Mouse (Mus musculus) forebrain, postnatal 0 days (tissue): ENCODE data around the gene Smoc1. TPM values are rescaled to one million over a fixed set of nuclear protein-coding genes. Genes with fewer than 3 reads are reported as not detected.

Experiments
- ATAC-seq: fragments of 200-750 bp; cut with Nextera tagmentation; 2 replicates; pipeline ENCODE4 v1.8.0; 2017; ENCODE audit warnings: mild to moderate bottlenecking, moderate library complexity
- DNase-seq: peaks from one replicate; pipeline ENCODE4 v3.0.0-alpha.2; 2015
- H3K27ac ChIP-seq: fragments of 300-500 bp; sonication (generic); 2 replicates; pipeline ENCODE4 v1.5.1; 2014; ENCODE audit warnings: low read depth, mild to moderate bottlenecking, antibody characterized with exemption, low read length, moderate library complexity, mixed read lengths
- H3K27me3 ChIP-seq: fragments of 300-500 bp; sonication (generic); 2 replicates; pipeline ENCODE4 v1.6.1; 2014; ENCODE audit warnings: mild to moderate bottlenecking, low read length, mixed read lengths; ENCODE audit not compliant: insufficient read depth
- H3K36me3 ChIP-seq: fragments of 300-500 bp; sonication (generic); 2 replicates; pipeline ENCODE4 v1.6.1; 2014; ENCODE audit warnings: mild to moderate bottlenecking, moderate library complexity; ENCODE audit not compliant: insufficient read depth
- H3K4me1 ChIP-seq: fragments of 300-500 bp; sonication (generic); 2 replicates; pipeline ENCODE4 v1.6.1; 2014; ENCODE audit warnings: antibody characterized with exemption; ENCODE audit not compliant: insufficient read depth
- H3K4me2 ChIP-seq: fragments of 300-500 bp; sonication (generic); 2 replicates; pipeline ENCODE4 v1.6.1; 2014; ENCODE audit warnings: low read depth, mild to moderate bottlenecking, moderate library complexity
- H3K4me3 ChIP-seq: fragments of 300-500 bp; sonication (generic); 2 replicates; pipeline ENCODE4 v1.5.1; 2014; ENCODE audit warnings: low read depth, low read length, mixed read lengths
- H3K9ac ChIP-seq: fragments of 300-500 bp; sonication (generic); 2 replicates; pipeline ENCODE4 v1.6.1; 2014; ENCODE audit warnings: mild to moderate bottlenecking
- H3K9me3 ChIP-seq: fragments of 300-500 bp; sonication (generic); 2 replicates; pipeline ENCODE4 v1.6.1; 2016; ENCODE audit warnings: low read length
- CTCF ChIP-seq: sonication (generic); IDR thresholded peaks from 2 replicates; pipeline ENCODE4 v1.5.1; 2016; ENCODE audit warnings: antibody characterized with exemption, control low read depth, low read depth
- WGBS: fragments of 180-500 bp; shearing (Covaris S2); extraction: QIAGEN DNeasy Blood & Tissue Kit; methylation state at CpG from one replicate; pipeline ENCODE4 v1.1.7; 2014; 5-methylcytosine and 5-hydroxymethylcytosine counted together
- polyA plus RNA-seq: library from polyadenylated mRNA; unstranded; fragments of >200 nt; fragmentation: Nextera tagmentation; extraction: Ambion mirVana; gene quantifications from 2 replicates; pipeline ENCODE4 v1.2.1, GENCODE M21; 2015
- total RNA-seq: library from RNA; depleted of rRNA; stranded (reverse); fragments of >200 nt; gene quantifications from 2 replicates; pipeline ENCODE4 v1.2.3, GENCODE M21; 2014

Smoc1 gene
- total and polyA plus RNA-seq, 2 experiments from 2014 or later = 12.3 to 16.9 TPM

DNA sequence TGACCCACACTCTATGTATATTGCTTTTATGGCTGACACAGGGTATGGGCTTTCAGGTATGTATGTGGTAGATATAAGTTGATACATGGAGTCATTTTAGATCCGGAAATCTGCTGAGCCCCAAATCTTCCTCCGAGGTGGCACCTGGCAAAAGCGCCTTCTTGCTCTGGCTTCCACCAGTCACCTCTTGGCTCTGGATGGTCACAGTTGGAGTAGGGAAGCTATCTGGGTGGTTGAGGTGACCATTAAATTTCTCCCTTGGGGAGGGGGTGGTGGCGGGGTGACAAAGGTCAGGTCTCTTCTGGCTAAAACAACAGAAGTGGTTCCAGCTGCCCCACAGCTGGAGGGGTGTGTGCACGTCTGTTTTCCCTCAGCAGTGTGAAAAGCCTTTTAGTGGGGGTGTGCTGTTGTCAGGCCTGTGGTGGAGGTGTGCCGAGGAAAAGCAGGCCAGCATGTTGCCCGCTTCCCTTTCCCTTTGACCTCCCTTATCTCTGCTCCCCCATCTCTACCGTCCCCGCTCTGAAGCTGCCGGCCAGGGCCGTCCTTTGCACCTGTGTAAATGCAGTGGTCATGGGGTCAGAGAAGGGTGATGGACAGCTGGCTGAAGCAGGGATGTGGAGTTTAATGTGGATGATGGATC lies 68.3 kb downstream of the Smoc1 start:
- 74% methylated on average over 11 of the region's 11 CpGs for WGBS
- Histone ChIP-seq H3K9ac (no peak overlapping the region), H3K36me3 (no peaks in the 10 kb centered on the region), H3K4me1 (no peaks in the 10 kb centered on the region), H3K4me3 (no peak overlapping the region), H3K9me3 (no peaks in the 10 kb centered on the region), H3K27me3 (no peaks in the 10 kb centered on the region), H3K27ac (no peak overlapping the region), H3K4me2 (no peak overlapping the region)
- no peak for TF ChIP-seq CTCF
- ATAC-seq (no peak), DNase-seq (no peak)

DNA sequence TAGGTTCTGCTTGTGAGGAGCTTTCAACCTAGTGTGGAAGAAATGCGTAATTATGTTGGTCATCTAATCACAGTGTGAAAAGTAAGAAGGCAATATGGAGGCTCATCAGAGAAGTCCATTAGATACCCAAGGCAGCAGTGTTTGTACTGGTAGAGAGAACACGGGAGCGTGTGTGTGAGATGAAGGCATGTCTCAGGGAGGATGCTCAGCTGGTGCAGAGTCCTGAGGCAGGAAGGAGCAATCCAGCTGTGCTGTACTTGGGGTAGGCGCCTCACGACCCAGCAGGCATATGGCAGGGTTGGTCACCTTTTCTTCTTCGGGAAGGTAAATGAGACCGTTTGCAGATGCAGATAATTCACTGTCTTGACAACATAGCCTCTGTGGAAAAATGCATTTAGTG lies 70.7 kb downstream of the Smoc1 start:
- WGBS = 76% methylated on average over 7 of the region's 7 CpGs
- Histone ChIP-seq H3K4me3 (no peak overlapping the region), H3K27me3 (no peaks in the 10 kb centered on the region), H3K4me1 (no peaks in the 10 kb centered on the region), H3K36me3 (no peaks in the 10 kb centered on the region), H3K4me2 (no peak overlapping the region), H3K27ac (no peak overlapping the region), H3K9ac (no peak overlapping the region), H3K9me3 (no peaks in the 10 kb centered on the region)
- TF ChIP-seq CTCF = no peak
- ATAC-seq (no peak), DNase-seq (no peak)

DNA sequence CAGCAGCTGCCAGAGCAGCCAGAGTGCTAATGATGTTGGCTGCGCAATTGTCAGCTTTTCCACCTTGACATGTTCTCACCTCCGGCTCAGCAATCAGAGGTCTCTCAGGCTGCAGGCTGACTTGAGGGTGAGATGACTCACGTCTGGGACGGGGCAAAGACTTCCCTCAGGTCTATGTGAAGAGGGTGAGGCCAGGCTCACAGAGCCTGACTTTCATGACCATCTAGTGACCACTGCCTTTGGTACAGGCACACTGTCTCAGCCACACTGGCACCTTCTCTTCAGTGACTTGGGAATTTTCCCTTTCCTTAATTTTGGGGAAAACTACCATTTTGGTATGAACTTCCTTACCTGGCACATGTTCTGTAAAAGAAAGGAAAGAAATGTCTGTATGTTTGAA lies 71.1 kb downstream of the Smoc1 start:
- no peaks in the 10 kb centered on the region for H3K9me3 ChIP-seq
- H3K36me3 ChIP-seq = no peaks in the 10 kb centered on the region
- no peak for ATAC-seq
- H3K27ac ChIP-seq = no peak overlapping the region
- TF ChIP-seq CTCF = no peak
- H3K4me3 ChIP-seq = no peak overlapping the region
- H3K9ac ChIP-seq = no peak overlapping the region
- DNase-seq = no peak
- 67% methylated on average over 4 of the region's 4 CpGs for WGBS
- H3K4me1 ChIP-seq = no peaks in the 10 kb centered on the region
- no peaks in the 10 kb centered on the region for H3K27me3 ChIP-seq
- H3K4me2 ChIP-seq = no peak overlapping the region

DNA sequence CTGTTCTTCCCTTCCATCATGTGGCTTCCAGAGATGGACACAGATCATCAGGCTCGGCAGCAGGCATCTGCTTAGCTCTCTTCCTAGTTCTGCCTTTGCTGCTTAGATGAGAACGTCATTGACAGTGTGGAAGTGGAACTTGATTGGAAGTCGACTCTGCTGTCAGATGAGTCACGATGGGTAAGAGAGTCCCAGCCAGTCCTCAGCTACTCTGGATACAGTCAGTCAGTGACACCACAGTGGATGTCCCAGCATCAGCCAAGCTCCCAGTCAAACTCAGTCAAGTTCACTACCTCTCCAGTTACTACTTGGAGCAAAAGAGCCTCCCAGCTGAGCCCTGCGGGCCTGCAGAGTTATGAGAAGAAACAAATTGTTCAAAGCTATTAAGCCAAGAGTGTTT lies 72.6 kb downstream of the Smoc1 start:
- H3K36me3 ChIP-seq = no peaks in the 10 kb centered on the region
- DNase-seq (no peak), ATAC-seq (no peak)
- no peak overlapping the region for H3K4me3 ChIP-seq
- TF ChIP-seq CTCF = no peak
- no peak overlapping the region for H3K9ac ChIP-seq
- H3K4me2 ChIP-seq = no peak overlapping the region
- no peak overlapping the region for H3K27ac ChIP-seq
- H3K9me3 ChIP-seq = no peaks in the 10 kb centered on the region
- 77% methylated on average over 5 of the region's 5 CpGs for WGBS
- no peaks in the 10 kb centered on the region for H3K4me1 ChIP-seq
- H3K27me3 ChIP-seq = no peaks in the 10 kb centered on the region

DNA sequence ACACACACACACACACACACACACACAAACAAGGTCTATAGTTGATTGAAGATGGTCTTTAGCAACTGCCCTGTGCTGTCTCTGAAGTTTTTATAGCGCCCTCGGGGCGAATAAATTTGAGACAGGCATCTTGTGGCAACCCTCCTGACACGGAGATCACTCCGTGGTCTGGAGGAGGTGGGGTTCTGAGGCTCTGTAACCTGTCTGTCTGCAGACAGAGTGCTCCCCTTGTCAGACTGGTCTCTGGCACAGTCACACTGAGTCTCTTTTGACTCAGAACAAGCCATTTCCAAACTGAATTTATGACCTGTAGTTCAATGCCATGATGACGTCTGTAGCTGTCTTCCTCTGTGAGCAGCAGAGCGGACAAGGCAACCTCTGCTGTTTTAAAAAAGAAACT lies 75.1 kb downstream of the Smoc1 start:
- no peak overlapping the region for H3K27ac ChIP-seq
- H3K4me3 ChIP-seq = no peak overlapping the region
- H3K9me3 ChIP-seq = no peaks in the 10 kb centered on the region
- DNase-seq (no peak), ATAC-seq (no peak)
- H3K36me3 ChIP-seq = no peaks in the 10 kb centered on the region
- no peaks in the 10 kb centered on the region; the same call in 1 of the 2 replicates for H3K4me1 ChIP-seq
- no peak for TF ChIP-seq CTCF
- 88% methylated on average over 7 of the region's 7 CpGs for WGBS
- no peaks in the 10 kb centered on the region for H3K27me3 ChIP-seq
- H3K4me2 ChIP-seq = no peak overlapping the region
- H3K9ac ChIP-seq = no peak overlapping the region

DNA sequence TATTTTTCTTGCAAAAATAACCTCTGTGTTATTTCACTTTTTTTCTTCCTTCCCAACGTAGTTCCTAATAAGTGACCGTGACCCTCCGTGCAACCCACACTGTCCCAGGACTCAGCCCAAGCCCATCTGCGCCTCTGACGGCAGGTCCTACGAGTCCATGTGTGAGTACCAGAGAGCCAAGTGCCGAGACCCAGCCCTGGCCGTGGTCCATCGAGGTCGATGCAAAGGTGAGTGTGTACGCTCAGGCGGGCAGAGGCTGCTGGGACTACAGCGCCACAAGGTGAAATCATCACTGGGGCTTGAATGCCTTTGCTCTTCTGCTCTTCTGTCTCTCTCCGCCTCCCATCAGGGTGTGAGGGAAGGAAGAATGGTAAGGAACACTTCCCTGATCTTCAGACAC lies 77.9 kb downstream of the Smoc1 start:
- Histone ChIP-seq H3K27me3 (no peaks in the 10 kb centered on the region), H3K4me2 (no peak overlapping the region), H3K9me3 (no peaks in the 10 kb centered on the region), H3K9ac (no peak overlapping the region), H3K4me1 (no peaks in the 10 kb centered on the region; the same call in 1 of the 2 replicates), H3K27ac (no peak overlapping the region), H3K36me3 (no peaks in the 10 kb centered on the region), H3K4me3 (no peak overlapping the region)
- ATAC-seq (no peak), DNase-seq (no peak)
- WGBS = 89% methylated on average over 14 of the region's 14 CpGs
- TF ChIP-seq CTCF = no peak

DNA sequence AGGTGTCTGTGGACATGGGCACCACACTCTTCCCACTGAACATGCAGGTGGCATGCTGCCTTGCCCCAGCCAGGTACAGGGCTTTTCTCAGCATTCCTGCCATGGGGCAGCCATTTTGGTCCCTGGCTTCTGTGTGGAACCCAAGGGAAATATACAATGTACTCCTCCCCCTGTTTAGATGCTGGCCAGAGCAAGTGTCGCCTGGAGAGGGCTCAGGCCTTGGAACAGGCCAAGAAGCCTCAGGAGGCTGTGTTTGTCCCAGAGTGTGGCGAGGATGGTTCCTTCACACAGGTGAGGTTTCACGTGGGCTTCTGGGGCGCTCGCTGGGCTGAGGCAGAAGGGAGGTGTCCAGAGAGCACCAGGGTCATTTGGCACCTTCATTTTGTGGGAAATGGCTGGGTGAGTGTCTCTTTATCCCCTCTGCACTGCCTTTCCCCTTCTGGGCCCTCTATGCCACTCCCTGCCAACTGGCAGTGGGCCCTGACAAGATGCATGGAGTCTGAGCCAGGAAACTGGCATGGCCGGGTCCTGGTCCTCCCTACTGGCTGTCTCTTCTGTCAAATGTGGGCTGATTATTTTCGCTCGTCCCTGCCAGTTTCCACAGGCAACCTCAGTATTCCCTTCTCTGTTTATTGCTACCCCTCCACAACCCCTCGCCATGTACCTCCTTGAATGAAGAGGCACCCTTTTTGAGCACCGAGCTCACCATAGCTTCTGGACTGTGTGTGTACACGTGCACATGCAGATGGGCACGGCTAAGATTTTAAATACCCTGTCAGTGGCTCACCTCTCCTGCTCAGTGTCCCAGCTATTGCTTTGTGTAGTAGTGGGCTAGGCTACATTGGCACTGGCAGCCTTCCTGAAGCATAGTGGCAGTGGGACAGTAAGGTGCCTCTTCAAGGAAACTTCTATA lies 79.4 kb downstream of the Smoc1 start:
- WGBS = 49% methylated on average over 12 of the region's 12 CpGs

More for the DNA sequence above, 79.4 kb downstream of the Smoc1 start:
- H3K4me3 ChIP-seq = no peak overlapping the region
- no peaks in the 10 kb centered on the region; the same call in 1 of the 2 replicates for H3K4me1 ChIP-seq
- no peaks in the 10 kb centered on the region for H3K9me3 ChIP-seq
- no peak overlapping the region for H3K27ac ChIP-seq
- no peak overlapping the region for H3K4me2 ChIP-seq
- H3K36me3 ChIP-seq = no peaks in the 10 kb centered on the region
- H3K27me3 ChIP-seq = no peaks in the 10 kb centered on the region
- no peak for TF ChIP-seq CTCF
- DNase-seq (peak; percentile 71), ATAC-seq (peak; percentile 87)
- H3K9ac ChIP-seq = no peak overlapping the region
